Mouse (Mus musculus): ENCODE measurements around the gene Slc31a1. TPM values are rescaled to one million over a fixed set of nuclear protein-coding genes. Genes with fewer than 3 reads are reported as not detected.

Slc31a1 gene
- polyA plus RNA-seq, 1 experiment from 2014 or later: 41.2 TPM

DNA sequence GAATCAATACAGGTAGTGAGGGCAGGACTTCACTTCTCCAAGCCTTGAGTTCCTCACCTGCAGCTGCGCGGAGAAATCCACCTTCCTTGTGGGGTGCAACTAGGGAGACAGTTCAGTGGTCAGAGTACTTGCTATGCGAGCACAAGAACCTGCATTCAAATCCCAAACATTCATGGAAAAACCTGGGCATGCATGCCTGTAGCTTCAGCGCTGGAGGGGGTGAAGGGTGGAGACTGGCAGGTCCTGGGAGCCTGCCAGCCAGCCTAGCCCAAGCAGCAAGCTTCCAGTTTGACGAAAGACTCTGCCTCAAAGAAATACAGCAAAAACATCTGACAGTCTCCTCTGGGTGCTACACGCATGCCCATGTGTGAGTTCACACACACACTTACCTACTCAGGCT is 74.6 kb downstream of the Slc31a1 start, which contains the start of gene Rnf183:
TSS of gene Rnf183 (minus strand) at position 172 of the 400 bp plus-strand sequence.
- Histone ChIP-seq H3K36me3 (ENCODE audit: control insufficient read depth, insufficient read depth, low read length) (no peaks in the 10 kb centered on the region), H3K9me3 (ENCODE audit: control insufficient read depth, low read depth, low read length) (no peaks in the 10 kb centered on the region), H3K4me2 (replicated peaks; ENCODE audit: low read depth, low read length) (no peak within 1 kb of the TSS), H3K27ac (ENCODE audit: low read length) (no peak within 1 kb of the TSS), H3K4me3 (ENCODE audit: low read depth, low read length) (no peak within 1 kb of the TSS), H3K9ac (replicated peaks; ENCODE audit: low read depth, low read length) (no peak within 1 kb of the TSS), H3K27me3 (ENCODE audit: control insufficient read depth, insufficient read depth, low read length) (no peaks in the 10 kb centered on the region), H3K4me1 (ENCODE audit: control insufficient read depth, insufficient read depth, low read length) (no peaks in the 10 kb centered on the region)
- WGBS: 81% methylated on average over 6 of the region's 6 CpGs
- ATAC-seq (ENCODE audit: insufficient number of reproducible peaks, insufficient read depth, low FRiP score, low read depth): no peak

DNA sequence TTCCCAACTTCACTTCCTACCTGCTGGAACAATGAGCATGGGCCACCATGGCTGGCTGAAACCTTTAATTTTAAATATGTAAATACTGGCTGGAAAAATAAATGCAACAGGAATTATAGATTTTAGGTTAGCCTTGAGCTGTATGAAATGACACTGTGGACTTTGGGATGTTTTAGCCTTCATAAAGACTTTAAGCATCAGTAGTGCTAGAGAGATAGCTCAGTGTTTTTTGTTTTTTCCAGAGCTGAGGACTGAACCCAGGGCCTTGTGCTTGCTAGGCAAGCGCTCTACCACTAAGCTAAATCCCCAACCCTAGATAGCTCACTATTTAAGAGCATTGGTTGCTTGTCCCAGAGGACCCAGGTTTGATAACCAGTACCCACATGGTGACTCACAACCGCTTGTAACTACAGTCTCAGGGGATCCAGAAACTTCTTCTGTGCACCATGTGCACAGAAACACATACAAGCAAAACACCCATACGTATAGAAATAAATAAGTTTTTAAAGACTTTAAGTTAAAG is 76.8 kb downstream of the Slc31a1 start:
- Histone ChIP-seq H3K4me2 (replicated peaks; ENCODE audit: low read depth, low read length) (no peak overlapping the region), H3K9me3 (ENCODE audit: control insufficient read depth, low read depth, low read length) (no peaks in the 10 kb centered on the region), H3K27ac (ENCODE audit: low read length) (no peak overlapping the region), H3K4me1 (ENCODE audit: control insufficient read depth, insufficient read depth, low read length) (no peaks in the 10 kb centered on the region), H3K27me3 (ENCODE audit: control insufficient read depth, insufficient read depth, low read length) (no peaks in the 10 kb centered on the region), H3K36me3 (ENCODE audit: control insufficient read depth, insufficient read depth, low read length) (no peaks in the 10 kb centered on the region), H3K4me3 (ENCODE audit: low read depth, low read length) (no peak overlapping the region), H3K9ac (replicated peaks; ENCODE audit: low read depth, low read length) (no peak overlapping the region)
- 91% methylated on average over 3 of the region's 3 CpGs for WGBS
- no peak for ATAC-seq (ENCODE audit: insufficient number of reproducible peaks, insufficient read depth, low FRiP score, low read depth)

DNA sequence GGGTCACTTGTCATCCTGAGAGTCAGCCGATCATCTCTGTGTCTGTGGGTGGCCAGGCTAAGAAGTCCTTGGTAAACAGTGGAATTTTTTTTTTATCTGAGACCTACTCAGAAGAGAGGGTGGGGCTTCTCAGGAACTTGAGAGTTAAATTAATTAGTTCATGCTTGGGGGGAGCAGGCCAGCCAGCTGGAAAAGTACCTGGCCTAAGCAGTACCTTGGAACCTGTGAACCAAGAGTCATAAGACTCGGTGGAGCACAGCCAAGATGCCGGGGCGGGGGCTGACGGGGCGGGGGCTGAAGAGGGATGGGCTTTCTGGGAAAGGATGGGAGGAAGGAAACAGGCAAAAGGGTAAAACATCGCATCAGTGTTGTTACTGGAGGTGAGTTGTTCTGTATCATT is 77.3 kb downstream of the Slc31a1 start:
- H3K4me1 ChIP-seq (ENCODE audit: control insufficient read depth, insufficient read depth, low read length): no peaks in the 10 kb centered on the region
- WGBS: 70% methylated on average over 7 of the region's 7 CpGs
- no peaks in the 10 kb centered on the region for H3K36me3 ChIP-seq (ENCODE audit: control insufficient read depth, insufficient read depth, low read length)
- no peaks in the 10 kb centered on the region for H3K27me3 ChIP-seq (ENCODE audit: control insufficient read depth, insufficient read depth, low read length)
- no peak overlapping the region for H3K4me2 ChIP-seq (replicated peaks; ENCODE audit: low read depth, low read length)
- H3K9ac ChIP-seq (replicated peaks; ENCODE audit: low read depth, low read length): no peak overlapping the region
- no peak overlapping the region for H3K4me3 ChIP-seq (ENCODE audit: low read depth, low read length)
- no peaks in the 10 kb centered on the region for H3K9me3 ChIP-seq (ENCODE audit: control insufficient read depth, low read depth, low read length)
- H3K27ac ChIP-seq (ENCODE audit: low read length): no peak overlapping the region
- no peak for ATAC-seq (ENCODE audit: insufficient number of reproducible peaks, insufficient read depth, low FRiP score, low read depth)

DNA sequence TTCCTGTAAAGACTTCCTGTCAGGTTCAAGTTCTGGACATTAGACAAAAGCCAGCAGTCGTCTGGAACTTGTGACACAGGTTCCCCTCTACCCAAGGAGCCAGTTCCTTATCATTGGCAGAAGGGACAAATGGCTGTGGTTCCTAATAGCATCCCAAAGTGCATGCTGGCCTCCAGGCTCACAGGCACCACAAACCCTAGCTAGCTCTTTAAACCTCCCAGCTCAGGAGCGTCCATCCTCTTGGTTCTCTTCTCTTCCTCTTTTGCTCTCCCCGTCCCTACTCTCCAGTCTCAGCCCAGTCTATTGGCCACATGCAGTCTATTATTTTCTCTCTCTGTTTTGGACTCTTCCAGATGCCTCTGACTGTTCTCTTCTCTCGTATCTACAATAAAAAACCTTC is 79.3 kb downstream of the Slc31a1 start:
- no peaks in the 10 kb centered on the region for H3K27me3 ChIP-seq (ENCODE audit: control insufficient read depth, insufficient read depth, low read length)
- H3K27ac ChIP-seq (ENCODE audit: low read length): no peak overlapping the region
- no peak for ATAC-seq (ENCODE audit: insufficient number of reproducible peaks, insufficient read depth, low FRiP score, low read depth)
- H3K4me3 ChIP-seq (ENCODE audit: low read depth, low read length): no peak overlapping the region
- no peaks in the 10 kb centered on the region for H3K36me3 ChIP-seq (ENCODE audit: control insufficient read depth, insufficient read depth, low read length)
- 69% methylated on average over 4 of the region's 4 CpGs for WGBS
- no peak overlapping the region for H3K4me2 ChIP-seq (replicated peaks; ENCODE audit: low read depth, low read length)
- H3K4me1 ChIP-seq (ENCODE audit: control insufficient read depth, insufficient read depth, low read length): no peaks in the 10 kb centered on the region
- H3K9ac ChIP-seq (replicated peaks; ENCODE audit: low read depth, low read length): no peak overlapping the region
- H3K9me3 ChIP-seq (ENCODE audit: control insufficient read depth, low read depth, low read length): no peaks in the 10 kb centered on the region

DNA sequence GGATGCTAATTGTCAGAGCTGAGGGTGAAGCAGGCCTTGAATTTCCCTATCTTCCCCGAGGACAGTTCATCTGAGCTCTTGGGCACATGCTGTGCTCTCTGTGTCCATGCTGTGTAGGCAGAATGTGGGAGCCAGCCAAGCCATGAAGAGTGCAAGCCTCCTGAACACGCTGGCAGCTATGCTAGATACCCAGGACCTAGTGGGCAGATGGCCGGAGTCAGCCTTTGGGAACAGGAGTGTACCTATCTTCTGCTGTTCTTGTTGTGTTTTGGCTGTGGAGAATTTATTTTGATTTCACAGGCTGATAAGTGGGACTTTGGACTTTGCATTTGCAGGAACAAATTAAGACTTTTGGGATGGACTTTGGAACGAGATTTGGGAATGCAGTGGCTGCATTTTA is 80.0 kb downstream of the Slc31a1 start:
- Histone ChIP-seq H3K9ac (replicated peaks; ENCODE audit: low read depth, low read length) (no peak overlapping the region), H3K27ac (ENCODE audit: low read length) (no peak overlapping the region), H3K4me1 (ENCODE audit: control insufficient read depth, insufficient read depth, low read length) (no peaks in the 10 kb centered on the region), H3K4me3 (ENCODE audit: low read depth, low read length) (no peak overlapping the region), H3K36me3 (ENCODE audit: control insufficient read depth, insufficient read depth, low read length) (no peaks in the 10 kb centered on the region), H3K9me3 (ENCODE audit: control insufficient read depth, low read depth, low read length) (no peaks in the 10 kb centered on the region), H3K4me2 (replicated peaks; ENCODE audit: low read depth, low read length) (no peak overlapping the region), H3K27me3 (ENCODE audit: control insufficient read depth, insufficient read depth, low read length) (no peaks in the 10 kb centered on the region)
- 77% methylated on average over 4 of the region's 4 CpGs for WGBS
- no peak for ATAC-seq (ENCODE audit: insufficient number of reproducible peaks, insufficient read depth, low FRiP score, low read depth)

DNA sequence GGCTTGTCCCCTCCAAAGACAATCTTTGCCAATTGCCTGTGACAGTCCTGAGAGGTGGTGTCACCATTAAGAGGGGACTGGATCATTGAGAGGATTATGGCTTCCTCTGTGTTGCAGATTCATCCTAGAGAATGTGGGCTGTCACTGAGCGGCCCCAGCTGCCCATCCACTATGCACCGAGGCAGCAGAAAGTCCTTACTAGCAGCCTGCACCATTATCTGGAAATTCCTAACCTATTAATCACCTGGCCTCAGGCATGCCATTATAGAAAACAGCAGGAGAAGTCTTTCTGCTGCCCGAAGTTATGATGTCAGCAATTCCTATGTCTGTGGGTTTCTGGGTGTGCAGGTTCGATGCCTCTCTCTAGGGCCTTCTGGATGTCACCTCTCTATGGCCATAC is 80.5 kb downstream of the Slc31a1 start:
- no peak overlapping the region for H3K9ac ChIP-seq (replicated peaks; ENCODE audit: low read depth, low read length)
- H3K9me3 ChIP-seq (ENCODE audit: control insufficient read depth, low read depth, low read length): no peaks in the 10 kb centered on the region
- ATAC-seq (ENCODE audit: insufficient number of reproducible peaks, insufficient read depth, low FRiP score, low read depth): no peak
- H3K27ac ChIP-seq (ENCODE audit: low read length): no peak overlapping the region
- no peak overlapping the region for H3K4me2 ChIP-seq (replicated peaks; ENCODE audit: low read depth, low read length)
- no peaks in the 10 kb centered on the region for H3K27me3 ChIP-seq (ENCODE audit: control insufficient read depth, insufficient read depth, low read length)
- no peak overlapping the region for H3K4me3 ChIP-seq (ENCODE audit: low read depth, low read length)
- 41% methylated on average over 4 of the region's 4 CpGs for WGBS
- H3K36me3 ChIP-seq (ENCODE audit: control insufficient read depth, insufficient read depth, low read length): no peaks in the 10 kb centered on the region
- H3K4me1 ChIP-seq (ENCODE audit: control insufficient read depth, insufficient read depth, low read length): no peaks in the 10 kb centered on the region

Other genes starting within 250 kb of the Slc31a1 start
- not detected in 2 replicates for gene Mup21, start 209.9 kb upstream of the Slc31a1 start, polyA plus RNA-seq (2014; fragmentation: Nextera tagmentation; extraction: Ambion mirVana)
- 13.4 and 14.6 TPM in 2 replicates for gene Zfp37, start 129.7 kb upstream of the Slc31a1 start, polyA plus RNA-seq (2014; fragmentation: Nextera tagmentation; extraction: Ambion mirVana)
- gene Slc31a2, start 98.2 kb upstream of the Slc31a1 start, polyA plus RNA-seq (2014; fragmentation: Nextera tagmentation; extraction: Ambion mirVana): 18.1 and 20.8 TPM in 2 replicates
- gene Fkbp15, start 179 bp upstream of the Slc31a1 start, polyA plus RNA-seq (2014; fragmentation: Nextera tagmentation; extraction: Ambion mirVana): 27.1 and 28.6 TPM in 2 replicates
- 174 and 186 TPM in 2 replicates for gene Cdc26, start 47.9 kb downstream of the Slc31a1 start, polyA plus RNA-seq (2014; fragmentation: Nextera tagmentation; extraction: Ambion mirVana)
- 23.7 and 25.3 TPM in 2 replicates for gene Prpf4, start 48.1 kb downstream of the Slc31a1 start, polyA plus RNA-seq (2014; fragmentation: Nextera tagmentation; extraction: Ambion mirVana)
- gene Rnf183, start 74.5 kb downstream of the Slc31a1 start, polyA plus RNA-seq (2014; fragmentation: Nextera tagmentation; extraction: Ambion mirVana): not detected in 2 replicates
- gene Wdr31, start 110.2 kb downstream of the Slc31a1 start, polyA plus RNA-seq (2014; fragmentation: Nextera tagmentation; extraction: Ambion mirVana): 10.9 and 11.0 TPM in 2 replicates
- gene Bspry, start 119.3 kb downstream of the Slc31a1 start, polyA plus RNA-seq (2014; fragmentation: Nextera tagmentation; extraction: Ambion mirVana): 19.4 and 23.5 TPM in 2 replicates
- gene Hdhd3, start 142.7 kb downstream of the Slc31a1 start, polyA plus RNA-seq (2014; fragmentation: Nextera tagmentation; extraction: Ambion mirVana): 18.7 and 21.2 TPM in 2 replicates
- 126 and 136 TPM in 2 replicates for gene Alad, start 159.2 kb downstream of the Slc31a1 start, polyA plus RNA-seq (2014; fragmentation: Nextera tagmentation; extraction: Ambion mirVana)
- 73.5 and 79.8 TPM in 2 replicates for gene Pole3, start 164.3 kb downstream of the Slc31a1 start, polyA plus RNA-seq (2014; fragmentation: Nextera tagmentation; extraction: Ambion mirVana)
- 0.49 and 0.88 TPM in 2 replicates for gene 4933430I17Rik, start 164.6 kb downstream of the Slc31a1 start, polyA plus RNA-seq (2014; fragmentation: Nextera tagmentation; extraction: Ambion mirVana)
- 38.2 and 42.0 TPM in 2 replicates for gene Rgs3, start 199.1 kb downstream of the Slc31a1 start, polyA plus RNA-seq (2014; fragmentation: Nextera tagmentation; extraction: Ambion mirVana)

All from stomach, embryonic 14.5 days (tissue).